Mouse (Mus musculus): ENCODE measurements around the gene Fan1. TPM values are rescaled to one million over a fixed set of nuclear protein-coding genes. Genes with fewer than 3 reads are reported as not detected.
A peak's percentile ranks its signal among the peaks of the same experiment; 100 is the strongest.

Fan1 gene
- polyA plus RNA-seq, 1 experiment from 2014 or later: 5.4 TPM

GRCm38 (mm10) chr7:64351087-64351486 is 22.8 kb downstream of the Fan1 start:
- Histone ChIP-seq H3K4me1 (replicated peaks; ENCODE audit: control insufficient read depth, insufficient read depth, low read length) (no peaks in the 10 kb centered on the region), H3K4me3 (ENCODE audit: low read length) (no peak overlapping the region), H3K27ac (ENCODE audit: low read length) (no peak overlapping the region), H3K27me3 (ENCODE audit: control insufficient read depth, insufficient read depth, low read depth, low read length) (no peaks in the 10 kb centered on the region), H3K9me3 (ENCODE audit: control insufficient read depth, low read length) (no peaks in the 10 kb centered on the region), H3K4me2 (ENCODE audit: low read depth, low read length) (no peak overlapping the region), H3K36me3 (ENCODE audit: control insufficient read depth, insufficient read depth, low read length) (peaks cover 14% of the 10 kb centered on the region), H3K9ac (ENCODE audit: low read length) (no peak overlapping the region)
- no peak for ATAC-seq (ENCODE audit: low read depth)
- 78% methylated on average over 4 of the region's 4 CpGs for WGBS

- no peak overlapping the region for H3K9ac ChIP-seq (ENCODE audit: low read length)
- H3K9me3 ChIP-seq (ENCODE audit: control insufficient read depth, low read length): no peaks in the 10 kb centered on the region
- H3K36me3 ChIP-seq (ENCODE audit: control insufficient read depth, insufficient read depth, low read length): peaks cover 14% of the 10 kb centered on the region
- no peaks in the 10 kb centered on the region for H3K4me1 ChIP-seq (replicated peaks; ENCODE audit: control insufficient read depth, insufficient read depth, low read length)
- H3K27me3 ChIP-seq (ENCODE audit: control insufficient read depth, insufficient read depth, low read depth, low read length): no peaks in the 10 kb centered on the region
- no peak overlapping the region for H3K4me3 ChIP-seq (ENCODE audit: low read length)
- H3K4me2 ChIP-seq (ENCODE audit: low read depth, low read length): no peak overlapping the region
- 78% methylated on average over 15 of the region's 15 CpGs for WGBS
- H3K27ac ChIP-seq (ENCODE audit: low read length): no peak overlapping the region
- ATAC-seq (ENCODE audit: low read depth): 0 out of 2 replicates have a peak, but pooled peaks have one; percentile 36
These were observed 24.6 kb downstream of the Fan1 start for GRCm38 (mm10) chr7:64349147-64349861.

- no peak overlapping the region for H3K27ac ChIP-seq (ENCODE audit: low read length)
- H3K4me3 ChIP-seq (ENCODE audit: low read length): no peak overlapping the region
- no peaks in the 10 kb centered on the region for H3K4me1 ChIP-seq (replicated peaks; ENCODE audit: control insufficient read depth, insufficient read depth, low read length)
- H3K9me3 ChIP-seq (ENCODE audit: control insufficient read depth, low read length): no peaks in the 10 kb centered on the region
- no peak for ATAC-seq (ENCODE audit: low read depth)
- no peak overlapping the region for H3K9ac ChIP-seq (ENCODE audit: low read length)
- 79% methylated on average over 1 of the region's 1 CpGs for WGBS
- H3K27me3 ChIP-seq (ENCODE audit: control insufficient read depth, insufficient read depth, low read depth, low read length): no peaks in the 10 kb centered on the region
- H3K36me3 ChIP-seq (ENCODE audit: control insufficient read depth, insufficient read depth, low read length): peaks cover 7% of the 10 kb centered on the region; the same call in 1 of the 2 replicates
- no peak overlapping the region for H3K4me2 ChIP-seq (ENCODE audit: low read depth, low read length)
These were observed 26.1 kb downstream of the Fan1 start for GRCm38 (mm10) chr7:64347813-64348212.

GRCm38 (mm10) chr7:64332686-64333085 is 41.2 kb downstream of the Fan1 start:
- Histone ChIP-seq H3K36me3 (ENCODE audit: control insufficient read depth, insufficient read depth, low read length) (peaks cover 16% of the 10 kb centered on the region; the same call in 1 of the 2 replicates), H3K4me2 (ENCODE audit: low read depth, low read length) (no peak overlapping the region), H3K9me3 (ENCODE audit: control insufficient read depth, low read length) (no peaks in the 10 kb centered on the region), H3K4me3 (ENCODE audit: low read length) (no peak overlapping the region), H3K27ac (ENCODE audit: low read length) (no peak overlapping the region), H3K9ac (ENCODE audit: low read length) (no peak overlapping the region), H3K4me1 (replicated peaks; ENCODE audit: control insufficient read depth, insufficient read depth, low read length) (no peaks in the 10 kb centered on the region), H3K27me3 (ENCODE audit: control insufficient read depth, insufficient read depth, low read depth, low read length) (no peaks in the 10 kb centered on the region)
- ATAC-seq (ENCODE audit: low read depth): no peak
- 75% methylated on average over 1 of the region's 1 CpGs for WGBS

GRCm38 (mm10) chr7:64331309-64331708 is 42.6 kb downstream of the Fan1 start:
- 82% methylated on average over 3 of the region's 3 CpGs for WGBS
- H3K36me3 ChIP-seq (ENCODE audit: control insufficient read depth, insufficient read depth, low read length): peaks cover 10% of the 10 kb centered on the region; the same call in 1 of the 2 replicates

GRCm38 (mm10) chr7:64327486-64327885 is 46.4 kb downstream of the Fan1 start:
- Histone ChIP-seq H3K9me3 (ENCODE audit: control insufficient read depth, low read length) (no peaks in the 10 kb centered on the region), H3K36me3 (ENCODE audit: control insufficient read depth, insufficient read depth, low read length) (no peaks in the 10 kb centered on the region; the same call in none of the 2 replicates), H3K9ac (ENCODE audit: low read length) (no peak overlapping the region), H3K4me3 (ENCODE audit: low read length) (no peak overlapping the region), H3K4me1 (replicated peaks; ENCODE audit: control insufficient read depth, insufficient read depth, low read length) (no peaks in the 10 kb centered on the region), H3K27ac (ENCODE audit: low read length) (no peak overlapping the region), H3K27me3 (ENCODE audit: control insufficient read depth, insufficient read depth, low read depth, low read length) (no peaks in the 10 kb centered on the region), H3K4me2 (ENCODE audit: low read depth, low read length) (no peak overlapping the region)
- WGBS: 87% methylated on average over 4 of the region's 4 CpGs
- no peak for ATAC-seq (ENCODE audit: low read depth)

More at GRCm38 (mm10) chr7:64331309-64331708, 42.6 kb downstream of the Fan1 start:
- ATAC-seq (ENCODE audit: low read depth): no peak
- Histone ChIP-seq H3K9ac (ENCODE audit: low read length) (no peak overlapping the region), H3K27me3 (ENCODE audit: control insufficient read depth, insufficient read depth, low read depth, low read length) (no peaks in the 10 kb centered on the region), H3K9me3 (ENCODE audit: control insufficient read depth, low read length) (no peaks in the 10 kb centered on the region), H3K4me1 (replicated peaks; ENCODE audit: control insufficient read depth, insufficient read depth, low read length) (no peaks in the 10 kb centered on the region), H3K4me3 (ENCODE audit: low read length) (no peak overlapping the region), H3K27ac (ENCODE audit: low read length) (no peak overlapping the region), H3K4me2 (ENCODE audit: low read depth, low read length) (no peak overlapping the region)

- Histone ChIP-seq H3K36me3 (ENCODE audit: control insufficient read depth, insufficient read depth, low read length) (no peaks in the 10 kb centered on the region; the same call in none of the 2 replicates), H3K4me3 (ENCODE audit: low read length) (no peak overlapping the region), H3K4me2 (ENCODE audit: low read depth, low read length) (no peak overlapping the region), H3K27me3 (ENCODE audit: control insufficient read depth, insufficient read depth, low read depth, low read length) (no peaks in the 10 kb centered on the region), H3K4me1 (replicated peaks; ENCODE audit: control insufficient read depth, insufficient read depth, low read length) (no peaks in the 10 kb centered on the region), H3K27ac (ENCODE audit: low read length) (no peak overlapping the region), H3K9ac (ENCODE audit: low read length) (no peak overlapping the region), H3K9me3 (ENCODE audit: control insufficient read depth, low read length) (no peaks in the 10 kb centered on the region)
- WGBS: 32% methylated on average over 1 of the region's 1 CpGs
- peak; percentile 56 for ATAC-seq (ENCODE audit: low read depth)
These were observed 47.0 kb downstream of the Fan1 start for GRCm38 (mm10) chr7:64326892-64327291.

GRCm38 (mm10) chr7:64321658-64322057 is 52.2 kb downstream of the Fan1 start:
- H3K9me3 ChIP-seq (ENCODE audit: control insufficient read depth, low read length): no peaks in the 10 kb centered on the region
- no peaks in the 10 kb centered on the region for H3K27me3 ChIP-seq (ENCODE audit: control insufficient read depth, insufficient read depth, low read depth, low read length)
- no peak overlapping the region for H3K4me3 ChIP-seq (ENCODE audit: low read length)
- no peak overlapping the region for H3K4me2 ChIP-seq (ENCODE audit: low read depth, low read length)
- 89% methylated on average over 4 of the region's 4 CpGs for WGBS
- no peaks in the 10 kb centered on the region for H3K4me1 ChIP-seq (replicated peaks; ENCODE audit: control insufficient read depth, insufficient read depth, low read length)
- no peak overlapping the region for H3K9ac ChIP-seq (ENCODE audit: low read length)
- H3K36me3 ChIP-seq (ENCODE audit: control insufficient read depth, insufficient read depth, low read length): peaks cover 12% of the 10 kb centered on the region
- no peak for ATAC-seq (ENCODE audit: low read depth)
- no peak overlapping the region for H3K27ac ChIP-seq (ENCODE audit: low read length)

GRCm38 (mm10) chr7:64321125-64321524 is 52.8 kb downstream of the Fan1 start:
- H3K4me3 ChIP-seq (ENCODE audit: low read length): no peak overlapping the region
- no peak for ATAC-seq (ENCODE audit: low read depth)
- no peak overlapping the region for H3K4me2 ChIP-seq (ENCODE audit: low read depth, low read length)
- H3K36me3 ChIP-seq (ENCODE audit: control insufficient read depth, insufficient read depth, low read length): peaks cover 12% of the 10 kb centered on the region
- no peak overlapping the region for H3K9ac ChIP-seq (ENCODE audit: low read length)
- 87% methylated on average over 5 of the region's 5 CpGs for WGBS
- no peaks in the 10 kb centered on the region for H3K27me3 ChIP-seq (ENCODE audit: control insufficient read depth, insufficient read depth, low read depth, low read length)
- H3K9me3 ChIP-seq (ENCODE audit: control insufficient read depth, low read length): no peaks in the 10 kb centered on the region
- no peaks in the 10 kb centered on the region for H3K4me1 ChIP-seq (replicated peaks; ENCODE audit: control insufficient read depth, insufficient read depth, low read length)
- no peak overlapping the region for H3K27ac ChIP-seq (ENCODE audit: low read length)
